Mouse (Mus musculus) adrenal gland, postnatal 4 days (tissue): ENCODE data around the gene Mustn1. TPM values are rescaled to one million over a fixed set of nuclear protein-coding genes. Genes with fewer than 3 reads are reported as not detected.

Experiments used
- DNase-seq, 2 experiments: peaks; one replicate each; pipeline ENCODE4 v3.0.0; 2021 to 2022; ENCODE audit warnings: low spot score in 2 of 2, mixed read lengths in 2 of 2
- total RNA-seq, 2 experiments: library from RNA; stranded (reverse); gene quantifications; 2 replicates each; pipeline ENCODE4 v1.2.3; 2021

Gene Mustn1
- total RNA-seq, 2 experiments from 2014 or later = 3.8 to 12.1 TPM

DNA sequence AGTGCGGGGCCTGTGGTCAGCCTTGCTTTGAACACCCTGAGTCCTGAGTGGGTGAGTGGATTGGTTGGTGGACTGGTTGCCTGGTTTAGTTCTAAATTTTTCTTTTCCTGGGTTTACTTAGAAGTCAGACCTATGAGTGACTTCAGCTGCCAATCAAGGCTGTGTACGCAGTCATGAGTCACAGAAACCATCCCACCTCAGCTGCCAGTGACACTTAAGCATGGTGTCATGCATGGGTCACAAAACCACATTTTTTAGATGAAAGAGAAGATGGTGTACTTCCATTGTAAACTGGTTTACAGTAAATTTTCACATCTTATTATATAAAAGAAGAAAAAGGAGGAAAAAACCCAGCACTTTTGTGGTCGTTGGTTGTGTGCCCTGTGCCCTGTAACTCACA lies 1.2 kb upstream of the Mustn1 start:
- no peak for DNase-seq

DNA sequence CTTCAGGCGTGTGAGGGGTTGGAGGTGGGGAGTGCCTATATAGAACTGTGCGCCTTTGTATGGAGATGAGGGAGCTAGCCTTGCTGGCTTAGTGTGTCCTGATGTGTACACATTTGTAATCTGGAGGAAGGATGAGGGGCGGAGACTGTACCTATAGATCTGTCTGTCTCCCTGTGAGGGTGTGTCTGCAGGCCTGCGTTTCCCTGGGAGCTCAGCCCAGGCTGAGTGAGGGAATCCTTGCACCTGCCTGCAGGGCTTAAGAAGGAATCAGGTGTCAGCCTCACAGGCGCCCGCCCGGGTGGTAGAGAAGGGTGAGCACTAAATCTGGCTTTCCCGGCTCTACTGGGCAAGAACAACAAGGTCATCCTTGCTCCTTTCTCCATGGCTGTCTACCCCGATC lies 794 bp downstream of the Mustn1 start:
- no peak for DNase-seq

DNA sequence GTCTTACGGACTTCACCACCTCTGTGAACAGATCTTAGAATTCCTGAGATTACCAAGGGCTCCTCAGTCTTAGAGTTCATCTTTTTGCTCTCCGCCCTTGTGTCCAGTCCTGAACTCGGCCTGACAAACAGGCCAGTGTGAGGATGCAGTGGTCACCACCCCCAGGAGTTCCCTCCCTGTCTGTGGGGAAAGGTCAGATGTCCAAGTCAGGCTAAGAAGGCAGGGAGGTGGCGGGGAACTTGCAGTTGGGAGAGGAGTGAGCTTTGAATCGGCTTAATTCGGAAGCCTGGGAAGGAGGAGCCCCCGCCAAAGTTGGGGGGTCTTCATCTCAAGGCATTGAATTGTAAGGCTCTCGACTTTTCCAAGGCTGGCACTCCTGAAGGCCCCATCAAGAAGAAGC lies 1.3 kb downstream of the Mustn1 start:
- no peak for DNase-seq

DNA sequence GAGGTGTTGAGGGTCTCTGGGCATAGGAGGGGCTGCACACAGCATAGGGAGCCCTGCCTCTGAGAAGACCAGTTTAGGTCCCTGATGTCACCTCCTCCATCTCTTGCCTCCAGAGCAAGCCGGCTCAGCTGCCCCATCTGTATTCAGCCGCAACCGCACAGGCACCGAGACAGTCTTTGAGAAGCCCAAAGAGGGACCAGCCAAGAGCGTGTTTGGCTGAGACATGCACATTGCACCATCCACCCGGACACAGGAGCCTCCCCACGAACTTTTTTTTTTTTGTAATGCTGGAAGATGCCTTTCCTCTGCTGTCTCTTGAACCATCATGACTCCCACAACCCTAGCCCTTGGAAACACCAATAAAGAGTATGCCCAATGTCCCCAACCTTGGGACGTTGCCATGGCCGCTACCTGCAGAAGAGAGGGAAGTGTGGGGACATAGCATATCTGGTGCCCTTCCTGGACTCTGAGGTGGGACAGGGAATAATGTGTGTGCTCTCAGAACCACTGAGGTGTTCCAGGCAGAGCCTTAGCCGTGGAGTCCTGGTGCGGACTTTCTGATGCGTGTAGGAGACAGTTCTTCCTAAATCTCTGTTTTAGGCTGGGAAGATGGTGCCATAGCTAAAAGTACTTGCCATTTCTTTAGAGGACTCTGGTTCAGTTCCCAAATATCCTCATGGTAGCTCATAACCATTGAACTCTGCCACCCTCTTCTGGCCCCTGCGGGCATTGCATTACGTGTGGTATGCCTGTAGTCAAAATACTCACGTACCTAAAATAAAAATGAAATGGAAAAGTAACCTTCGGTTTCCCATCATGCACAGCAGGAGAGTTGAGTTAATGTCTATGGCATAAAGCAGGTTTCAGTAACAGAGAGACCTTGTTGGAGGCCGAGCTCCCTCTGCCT lies 2.1 kb downstream of the Mustn1 start:
- no peak for DNase-seq

DNA sequence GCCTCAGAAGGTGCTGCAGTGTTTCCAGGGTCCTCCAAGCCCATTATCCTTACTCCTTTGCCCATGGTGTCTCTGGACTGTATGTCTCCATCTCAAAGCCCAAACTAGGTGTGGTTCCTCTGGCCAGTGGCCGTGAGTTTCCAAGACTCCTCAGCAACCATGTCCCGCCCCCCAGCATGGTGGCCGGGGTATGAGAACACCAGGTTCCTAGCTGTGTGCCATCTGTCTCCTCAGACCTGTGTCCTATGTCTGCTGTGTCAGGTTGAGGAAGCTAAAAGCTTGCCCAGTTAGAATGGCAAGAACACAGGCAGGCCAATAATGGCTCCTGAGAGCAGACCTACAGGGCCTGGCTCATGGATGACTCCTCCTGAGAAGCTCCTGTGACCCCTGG lies 2.7 kb downstream of the Mustn1 start:
- no peak for DNase-seq

DNA sequence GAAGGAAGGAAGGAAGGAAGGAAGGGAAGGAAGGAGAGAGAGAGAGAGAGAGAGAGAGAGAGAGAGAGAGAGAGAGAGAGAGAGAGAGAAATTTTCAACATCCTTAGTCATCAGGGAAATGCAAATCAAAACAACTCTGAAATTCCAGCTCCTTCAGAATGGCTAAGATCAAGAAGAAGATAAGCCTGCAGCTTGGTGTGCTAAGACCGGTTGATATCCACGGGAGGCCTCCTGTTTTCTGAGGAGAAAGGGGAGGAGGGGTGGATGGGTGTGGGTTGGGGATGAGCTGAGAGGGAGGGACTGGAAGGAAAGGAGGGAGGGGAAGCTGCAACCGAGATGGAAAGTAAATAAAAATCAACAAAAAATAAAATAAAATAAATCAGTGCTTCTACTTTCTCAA lies 6.3 kb downstream of the Mustn1 start:
- DNase-seq = no peak

DNA sequence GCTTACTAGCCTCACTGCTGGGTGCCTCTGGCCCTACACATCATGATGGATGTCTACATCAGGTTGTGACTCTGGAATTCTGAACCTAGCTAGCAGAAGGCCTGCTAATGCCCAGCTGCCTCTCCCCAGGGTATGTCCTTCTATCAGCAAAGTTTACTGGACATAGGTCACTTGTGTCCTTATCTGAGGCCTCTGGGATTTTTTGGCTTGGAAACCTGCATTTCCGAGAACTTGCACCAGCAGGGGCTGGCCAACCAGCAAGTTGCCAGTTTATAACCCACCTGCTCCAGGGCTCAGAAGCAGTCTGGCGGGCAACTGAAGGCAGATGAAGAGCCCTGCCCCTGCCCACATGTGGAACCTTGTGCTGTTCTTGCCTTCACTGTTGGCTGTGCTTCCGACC lies 7.2 kb downstream of the Mustn1 start, which contains the start of gene Itih4:
TSS of gene Itih4 (plus strand) at position 273 of the 400 bp plus-strand sequence.
- DNase-seq = no peak

DNA sequence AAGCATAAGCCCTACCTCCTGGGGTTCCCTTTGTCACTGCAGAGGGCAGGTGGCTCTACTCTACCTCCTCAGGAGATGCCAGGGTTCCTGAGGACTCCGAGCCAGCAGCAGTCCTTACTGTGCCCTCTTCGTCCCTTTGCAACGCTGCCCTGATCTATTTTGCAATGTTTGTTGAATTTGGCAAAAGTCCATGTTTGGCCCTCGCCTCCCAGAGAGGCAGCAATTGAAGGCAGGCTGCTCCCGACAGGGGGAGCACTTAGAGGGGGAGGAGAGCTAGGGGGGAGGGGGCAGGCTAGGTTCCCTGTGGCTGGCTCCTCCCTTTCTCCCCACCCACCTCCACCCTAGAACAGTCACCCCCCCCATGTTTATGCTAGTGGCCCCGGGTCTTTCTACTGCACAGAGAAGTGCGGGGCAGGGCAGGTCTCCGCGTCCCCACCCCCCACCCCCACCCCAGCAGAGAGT lies 9.3 kb downstream of the Mustn1 start:
- DNase-seq = peak in 1 of 2 experiments; percentile 47

DNA sequence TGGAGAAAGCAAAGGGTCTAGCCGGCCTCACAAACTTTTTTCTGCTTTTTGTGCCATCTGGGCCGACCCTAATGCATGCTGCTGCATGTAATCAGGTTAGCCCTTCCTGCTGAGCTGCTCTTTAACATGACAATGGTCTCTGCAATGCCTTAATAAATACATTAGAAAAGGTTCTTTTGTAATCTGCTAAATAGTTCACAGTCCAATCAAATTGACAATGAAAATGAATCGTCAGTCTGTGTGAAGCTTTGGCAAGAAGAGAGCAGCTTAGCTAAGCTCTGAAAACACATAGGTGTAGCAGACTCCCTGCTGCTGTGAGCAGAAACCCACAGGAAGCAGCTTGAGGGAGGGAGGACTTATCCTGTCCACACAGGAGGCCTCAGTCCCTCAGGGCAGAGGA lies 21.0 kb downstream of the Mustn1 start:
- no peak for DNase-seq

DNA sequence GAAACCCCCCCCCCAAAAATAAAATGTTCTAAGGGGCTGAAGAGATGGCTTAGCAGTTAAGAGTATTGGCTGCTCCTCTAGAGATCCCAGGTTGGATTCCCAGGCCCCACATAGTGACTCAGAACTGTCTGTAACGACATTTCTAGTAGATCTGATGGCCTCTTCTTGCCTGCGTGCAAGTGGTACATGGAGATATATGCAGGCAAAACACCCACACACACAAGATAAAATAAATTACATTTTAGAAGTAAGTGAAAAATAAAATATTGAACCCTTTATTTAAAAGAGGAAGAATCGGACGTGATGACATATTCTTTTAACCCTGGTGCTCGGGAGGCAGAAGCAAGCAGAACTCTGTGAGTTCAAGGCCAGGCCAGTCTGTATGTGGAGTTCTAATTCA lies 23.6 kb downstream of the Mustn1 start:
- no peak for DNase-seq

DNA sequence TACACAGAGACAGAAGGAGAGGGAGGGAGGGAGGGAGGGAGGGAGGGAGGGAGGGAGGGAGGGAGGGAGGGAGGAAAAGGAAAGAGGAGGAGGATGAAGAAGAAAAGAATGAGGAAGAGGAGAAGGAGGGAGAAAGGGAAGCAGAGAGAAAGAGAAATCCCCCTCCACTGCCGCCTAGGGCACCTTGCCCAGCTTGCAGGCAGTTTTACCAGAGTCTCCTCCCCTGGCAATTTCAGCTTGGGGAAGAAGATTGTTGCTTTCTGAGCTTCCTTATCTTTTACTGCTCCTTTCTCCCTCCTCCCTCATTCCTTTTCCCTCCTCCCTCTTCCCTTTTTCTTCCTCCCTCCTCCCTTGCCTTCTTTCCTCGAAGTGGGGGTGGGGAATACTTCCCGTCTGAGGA lies 24.0 kb downstream of the Mustn1 start:
- no peak for DNase-seq

DNA sequence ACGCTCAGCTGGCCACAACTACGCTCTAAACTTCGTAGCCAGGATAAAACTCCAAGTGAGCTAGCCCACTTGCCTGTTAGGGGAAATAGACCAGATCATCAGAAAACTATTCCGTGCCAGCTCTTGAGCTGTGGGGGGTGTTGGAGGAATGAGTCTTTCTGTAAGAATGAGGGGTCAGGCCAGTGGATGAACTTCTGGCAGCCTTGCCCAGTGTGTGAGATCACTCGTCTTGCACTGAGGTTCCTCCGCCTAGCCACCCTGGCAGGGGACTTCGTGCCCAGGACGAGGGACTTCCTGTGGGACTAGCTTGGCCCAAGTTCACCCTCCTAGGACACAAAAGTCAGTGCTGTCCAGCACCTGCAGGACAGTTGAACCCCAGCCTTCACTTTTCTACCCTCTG lies 25.3 kb downstream of the Mustn1 start:
- no peak for DNase-seq

DNA sequence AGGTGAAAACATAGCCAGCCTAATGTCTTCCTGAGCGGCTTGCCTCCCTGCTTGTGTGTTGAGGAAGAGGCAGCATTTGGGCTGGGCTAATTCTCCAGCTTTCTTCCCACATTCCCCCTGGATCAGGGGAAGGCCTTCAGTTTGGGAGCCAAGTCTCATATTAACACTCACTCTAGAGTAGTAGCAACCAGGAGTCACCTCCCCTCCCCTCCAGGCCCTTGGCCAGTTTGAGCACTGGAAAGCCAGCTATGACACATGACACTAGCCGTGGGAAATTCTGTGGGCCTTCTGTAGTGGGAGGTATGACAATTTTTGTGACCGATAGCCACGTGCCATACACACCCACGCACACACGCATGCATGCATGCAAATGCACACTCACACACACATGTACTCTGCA lies 27.0 kb downstream of the Mustn1 start:
- no peak for DNase-seq

DNA sequence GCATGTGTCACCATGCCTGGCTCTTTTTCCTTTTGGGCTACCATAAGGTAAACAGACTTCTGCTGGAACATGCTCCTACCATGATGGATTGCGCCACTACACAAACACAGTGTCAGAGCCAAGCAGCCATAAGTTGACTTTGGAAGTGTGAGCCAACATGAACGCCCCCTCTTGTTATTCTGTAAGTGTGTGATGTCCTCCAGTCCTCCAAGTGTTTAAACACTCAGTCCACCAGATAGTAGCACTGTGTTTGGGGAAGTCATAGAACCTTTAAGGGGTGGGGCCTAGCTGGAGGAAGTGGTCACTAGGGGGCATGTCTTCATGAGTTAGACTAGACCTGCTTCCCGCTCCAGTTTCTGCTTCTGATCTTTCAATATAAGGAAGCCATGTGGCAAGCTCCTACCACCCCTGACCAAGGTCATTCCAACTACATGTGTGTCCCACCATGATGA lies 28.8 kb downstream of the Mustn1 start:
- no peak for DNase-seq

DNA sequence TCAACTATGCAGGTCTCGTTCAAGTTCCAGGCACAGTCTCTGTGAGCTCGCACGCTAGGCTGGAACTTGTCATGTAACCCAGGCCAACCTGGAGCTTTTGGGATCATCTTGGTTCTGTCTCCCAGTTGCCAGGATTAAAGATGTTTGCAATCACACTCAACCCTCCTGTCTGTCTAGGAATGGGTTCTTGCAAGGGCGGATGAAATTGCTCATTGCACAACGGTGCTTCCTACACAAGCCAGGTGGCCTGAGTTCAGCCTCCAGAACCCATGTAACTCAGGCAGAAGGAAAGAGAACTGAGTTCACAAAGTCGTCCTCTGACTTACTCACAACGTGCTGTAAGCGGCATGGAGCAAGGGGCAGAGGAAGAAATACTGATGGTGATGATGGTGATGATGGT lies 32.1 kb downstream of the Mustn1 start:
- DNase-seq = no peak

DNA sequence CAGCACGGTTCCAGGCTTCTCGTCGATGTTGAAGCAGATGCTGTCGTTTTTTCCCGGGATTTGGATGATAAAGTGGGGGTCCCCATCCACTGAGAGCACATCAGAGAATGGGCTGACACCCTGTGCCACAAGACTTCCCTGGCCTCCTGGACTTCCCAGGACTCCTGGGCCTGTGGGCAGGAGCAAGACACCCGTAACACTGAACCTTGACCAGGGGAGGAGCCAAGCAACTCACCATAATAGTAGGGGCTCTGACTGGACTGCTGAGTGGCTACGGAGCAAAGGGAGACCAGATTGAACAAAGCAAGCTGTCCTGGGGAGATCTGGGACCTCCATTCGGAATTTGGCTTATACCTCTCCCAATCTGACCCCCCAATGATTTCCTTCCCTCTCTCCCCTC lies 33.6 kb downstream of the Mustn1 start:
- DNase-seq = no peak

DNA sequence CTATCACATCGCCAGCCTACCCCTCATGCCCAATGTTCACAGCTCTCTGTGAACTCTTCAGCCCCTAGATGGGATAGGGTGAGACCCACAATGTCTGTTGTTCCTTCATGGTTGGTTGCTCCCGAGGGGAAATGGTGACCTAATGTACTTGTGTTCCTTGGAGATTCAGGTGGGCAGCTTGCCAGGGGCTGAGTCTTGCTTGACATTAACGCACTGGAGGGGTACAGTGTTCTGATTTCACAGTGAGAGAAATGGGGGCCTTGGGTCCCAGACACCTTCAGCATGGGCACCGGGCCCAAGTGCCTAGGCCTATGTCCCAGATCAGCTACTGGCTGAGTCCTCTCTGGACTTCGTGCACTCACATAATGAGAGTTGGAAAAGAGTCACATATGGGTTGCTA lies 34.4 kb downstream of the Mustn1 start:
- DNase-seq = no peak

DNA sequence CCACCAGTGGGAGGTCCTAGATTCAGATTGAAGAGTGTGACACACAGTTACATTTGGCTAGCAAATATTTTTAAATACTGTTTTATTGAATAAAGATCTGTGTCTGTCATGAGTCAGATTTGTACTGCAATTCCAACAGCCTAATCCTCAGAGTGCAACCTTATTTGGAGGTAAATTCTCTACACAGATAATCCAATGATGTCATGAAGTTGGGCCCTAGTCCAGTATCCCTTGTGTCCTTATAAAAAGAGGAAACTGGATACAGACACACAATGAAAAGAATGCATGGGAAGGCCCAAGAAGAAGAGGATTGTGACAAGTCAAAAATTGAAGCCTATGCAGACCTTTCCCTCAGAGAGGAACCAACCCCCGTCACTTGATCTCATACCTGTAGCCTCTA lies 37.5 kb downstream of the Mustn1 start:
- no peak for DNase-seq

DNA sequence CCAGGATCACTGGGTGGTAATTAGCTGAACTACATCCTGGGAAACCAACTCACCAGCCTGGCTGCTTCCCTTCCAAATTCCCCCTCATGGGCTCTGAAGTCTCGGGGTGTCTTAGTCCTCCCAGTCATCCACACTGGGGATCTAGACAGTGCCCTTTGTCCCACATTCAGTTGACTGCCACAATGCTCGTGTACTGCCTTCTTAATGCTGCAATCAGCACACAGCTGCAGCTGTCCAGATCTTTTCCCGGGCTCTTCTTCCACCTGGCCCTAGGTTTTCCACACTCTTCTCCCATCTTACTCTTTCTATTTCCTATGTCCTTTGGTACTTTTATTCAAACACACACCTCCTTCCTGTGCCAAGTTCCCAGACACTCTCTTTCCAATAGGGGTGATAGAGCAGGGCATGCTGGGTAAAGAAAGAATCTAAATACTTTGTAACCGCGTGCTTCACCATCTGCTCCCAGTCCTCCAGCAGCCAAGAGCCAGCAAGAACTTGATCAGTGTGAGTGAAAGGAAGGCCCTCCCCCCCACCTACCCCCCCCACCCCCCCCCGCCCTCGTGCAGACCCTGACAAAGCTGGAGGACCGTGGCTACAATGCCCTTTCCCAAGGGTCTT lies 43.2 kb downstream of the Mustn1 start:
- DNase-seq = no peak

DNA sequence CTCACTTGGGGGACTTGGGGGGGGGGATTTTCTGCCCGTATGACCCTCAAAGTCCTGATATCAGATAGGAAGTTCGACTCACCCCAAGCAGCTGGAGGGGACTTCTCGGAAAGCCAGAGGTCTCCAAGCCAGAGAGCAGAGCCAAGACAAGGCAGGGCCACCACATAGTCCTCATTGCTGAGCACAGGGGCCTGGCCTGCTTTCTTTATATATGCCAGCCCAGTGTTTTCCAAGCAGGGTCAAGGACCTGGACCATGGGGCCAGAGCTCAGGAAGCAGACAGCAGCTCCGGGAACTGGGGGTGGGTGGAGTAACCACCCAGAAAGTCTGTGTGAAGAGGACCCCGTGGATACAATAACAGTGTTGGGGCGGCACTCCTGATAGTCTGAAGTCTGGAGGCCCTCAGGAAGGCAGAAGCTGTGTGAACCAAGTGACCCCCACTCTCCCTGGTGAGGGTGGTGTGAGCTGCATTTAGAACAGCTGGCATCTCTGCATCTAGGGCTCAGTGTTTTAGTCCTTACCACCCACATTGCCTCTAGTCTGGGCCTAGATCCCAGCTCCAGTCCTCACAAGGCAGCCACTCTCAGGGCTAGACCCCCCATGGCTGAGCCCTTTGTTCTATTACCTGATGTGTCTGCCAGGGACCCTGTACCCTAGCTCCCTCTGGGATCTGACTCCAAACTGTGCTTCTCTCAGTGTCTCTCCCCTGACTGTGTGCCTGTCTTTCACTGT lies 44.5 kb downstream of the Mustn1 start, which contains the start of gene Itih3:
TSS of gene Itih3 (minus strand) at position 386 of the 731 bp plus-strand sequence.
- no peak for DNase-seq

DNA sequence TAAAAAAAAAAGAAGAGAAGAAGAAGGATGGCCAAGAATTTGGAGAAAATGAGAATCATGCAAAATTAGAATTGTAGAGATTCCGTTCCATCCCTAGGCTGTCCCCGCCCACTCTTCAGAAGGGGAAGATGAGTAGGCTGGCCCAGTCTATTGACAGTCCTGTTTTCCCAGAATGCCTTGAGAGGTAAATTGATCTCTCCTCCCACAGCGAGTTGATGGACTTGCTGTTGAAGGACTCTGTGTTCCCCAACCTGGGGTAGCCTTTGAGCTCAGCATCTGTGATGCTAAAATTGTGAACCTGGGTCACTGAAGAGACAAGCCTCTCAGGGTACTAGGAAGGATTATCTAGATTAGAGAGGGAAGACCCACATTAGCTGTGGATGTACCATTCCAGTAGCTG lies 46.5 kb downstream of the Mustn1 start:
- DNase-seq = no peak

DNA sequence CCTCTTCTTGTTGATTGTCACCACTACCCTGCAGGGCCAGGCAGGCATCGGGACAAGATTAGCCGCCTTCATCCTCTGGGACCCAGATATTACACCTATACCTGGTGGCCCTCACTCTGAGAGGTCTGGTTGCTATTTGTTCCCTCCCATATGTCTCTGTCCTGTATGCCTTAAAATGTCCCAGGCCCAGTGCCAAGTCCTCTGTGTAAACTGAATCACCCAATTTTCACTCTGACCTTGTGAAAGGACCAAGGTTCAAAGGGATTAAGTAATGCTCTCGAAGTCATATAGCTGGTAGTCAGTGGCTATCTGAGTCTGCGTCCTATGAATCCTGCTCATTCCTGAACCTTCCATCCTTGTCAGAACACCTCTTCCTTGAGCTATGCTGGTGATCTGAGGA lies 51.4 kb downstream of the Mustn1 start:
- DNase-seq = no peak
